Mouse (Mus musculus) frontal cortex, postnatal 14 days (tissue): Measurements from ENCODE around the gene Retreg1.

Experiments used
- DNase-seq, 2 experiments: peaks; one replicate each; pipeline ENCODE4 v3.0.0; 2022; ENCODE audit warnings: low spot score in 2 of 2

The Retreg1 gene

DNA sequence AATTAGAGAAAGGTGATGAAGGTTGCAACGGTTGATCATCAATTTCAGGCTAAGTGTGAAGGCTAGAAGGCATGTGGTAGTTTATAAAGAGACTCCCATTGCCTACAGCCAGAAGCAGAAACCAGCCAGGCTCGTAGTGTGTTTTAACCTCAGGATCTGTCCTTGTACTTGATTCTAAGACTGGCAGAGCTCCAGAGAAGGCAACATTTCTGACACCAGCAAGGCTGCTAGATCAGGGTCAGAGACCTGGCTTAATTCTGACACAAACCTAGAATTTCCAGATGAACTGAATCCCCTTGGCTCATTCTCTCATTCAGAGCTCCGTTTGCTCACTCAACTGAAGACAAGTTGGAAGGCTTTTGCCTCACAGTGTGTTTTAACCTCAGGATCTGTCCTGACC lies 165.6 kb downstream of the Retreg1 start:
- no peak for DNase-seq

DNA sequence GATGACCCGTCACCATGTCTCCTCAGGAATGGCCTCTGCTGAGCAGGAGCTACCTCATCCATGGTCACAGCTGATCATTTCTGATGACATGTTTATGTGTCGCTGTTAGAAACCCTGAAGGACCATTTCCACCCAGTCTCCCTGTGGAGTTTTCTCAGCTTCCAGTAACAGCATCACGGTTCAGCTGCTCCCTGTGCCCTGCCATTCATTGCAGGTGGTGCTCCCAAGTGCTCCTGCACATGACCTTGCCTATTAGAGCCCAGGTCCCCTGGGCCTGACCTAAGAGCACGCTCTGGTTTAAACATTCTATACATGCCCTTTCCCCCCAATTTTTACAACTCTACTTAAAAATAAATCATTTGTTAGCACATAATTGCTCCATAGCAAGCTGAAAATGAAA lies 169.9 kb downstream of the Retreg1 start:
- no peak for DNase-seq

DNA sequence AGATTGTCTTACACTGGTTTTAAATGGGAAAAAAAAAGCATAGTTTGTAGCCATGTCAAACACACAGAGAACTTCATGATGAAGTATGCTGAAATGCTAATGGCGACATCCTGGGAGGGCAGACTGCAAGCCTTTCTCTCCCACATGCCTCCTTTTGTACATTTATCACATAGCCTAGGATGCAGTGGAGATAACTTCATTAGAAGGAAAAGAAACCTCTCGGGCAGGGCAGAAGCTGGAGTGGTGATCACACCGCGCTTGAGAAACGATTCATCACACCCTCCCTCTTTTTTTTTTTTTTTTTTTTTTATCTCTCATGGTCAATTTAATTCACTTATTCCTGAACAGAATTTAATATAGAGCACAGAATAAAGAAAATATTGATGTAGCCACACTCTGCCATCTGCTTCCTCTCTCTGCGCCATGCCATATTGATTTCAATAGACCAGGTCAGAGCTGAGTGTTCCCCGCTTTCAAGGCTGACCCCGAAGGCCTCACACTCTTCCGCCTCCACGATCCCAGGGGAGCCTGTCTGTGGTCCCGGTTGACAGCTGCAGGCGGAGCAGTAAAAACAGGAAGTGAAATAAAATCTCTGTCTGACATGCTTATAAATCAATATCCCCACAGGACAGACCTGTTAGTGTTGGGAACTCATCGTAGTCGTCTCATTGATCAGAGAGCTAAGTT lies 173.1 kb downstream of the Retreg1 start:
- no peak for DNase-seq

DNA sequence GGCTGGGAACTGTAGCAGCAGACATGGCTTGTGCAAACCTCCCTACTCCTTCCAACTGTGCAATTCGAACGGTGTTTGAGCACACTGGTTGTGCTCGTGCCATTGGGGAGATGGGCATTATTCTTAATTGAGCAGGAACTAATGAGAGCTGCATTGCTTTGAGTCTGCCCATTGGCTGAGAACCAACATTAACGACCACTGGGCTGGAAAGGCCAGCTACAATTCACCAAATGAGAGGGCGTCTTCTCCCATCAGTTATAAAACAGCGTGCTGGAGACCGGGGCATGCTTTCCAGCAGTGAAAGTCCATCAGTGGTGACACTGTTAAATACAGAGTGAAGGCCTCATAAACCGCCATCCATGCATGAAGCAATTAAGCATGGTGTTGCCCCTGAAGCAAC lies 178.7 kb downstream of the Retreg1 start:
- DNase-seq: no peak

DNA sequence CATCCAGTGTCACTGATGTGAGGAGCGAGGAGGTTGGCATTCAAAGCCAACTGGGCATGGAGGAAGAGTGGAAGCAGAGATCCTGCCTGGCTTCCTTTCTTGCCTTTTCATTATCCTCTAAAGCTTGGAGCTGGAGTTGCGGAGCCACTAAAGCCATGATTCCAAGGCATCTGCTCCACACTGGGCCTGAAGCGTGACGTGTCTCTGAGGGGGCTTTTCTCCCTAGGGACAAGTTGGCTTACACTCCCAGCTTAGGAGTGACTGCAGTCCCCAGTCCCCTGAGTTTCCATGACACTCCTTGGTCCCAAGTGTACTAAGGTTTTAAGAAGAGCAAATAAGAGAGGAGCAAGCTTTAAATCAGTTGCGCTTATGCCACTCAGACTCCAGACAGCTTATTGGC lies 179.7 kb downstream of the Retreg1 start:
- DNase-seq: no peak
